Mouse (Mus musculus) embryonic facial prominence, embryonic 15.5 days (tissue): ENCODE results near the gene Mtcl1. TPM values are rescaled to one million over a fixed set of nuclear protein-coding genes. Genes with fewer than 3 reads are reported as not detected.

Experiments
- ATAC-seq: fragments of 200-750 bp; cut with Nextera tagmentation; 2 replicates; pipeline ENCODE4 v1.8.0; 2017; ENCODE audit warnings: low read depth, moderate TSS enrichment; ENCODE audit not compliant: insufficient number of reproducible peaks, low FRiP score, low TSS enrichment
- H3K27ac ChIP-seq: fragments of 300-500 bp; sonication (generic); replicated peaks from 2 replicates; pipeline ENCODE4 v1.5.1; 2015; ENCODE audit warnings: mild to moderate bottlenecking, inconsistent platforms
- H3K27me3 ChIP-seq: fragments of 300-500 bp; sonication (generic); 2 replicates; pipeline ENCODE4 v1.6.1; 2015; ENCODE audit warnings: inconsistent platforms
- H3K36me3 ChIP-seq: fragments of 300-500 bp; sonication (generic); 2 replicates; pipeline ENCODE4 v1.6.1; 2015; ENCODE audit warnings: mild to moderate bottlenecking, inconsistent platforms
- H3K4me1 ChIP-seq: fragments of 300-500 bp; sonication (generic); 2 replicates; pipeline ENCODE4 v1.6.1; 2015; ENCODE audit warnings: inconsistent platforms
- H3K4me2 ChIP-seq: fragments of 300-500 bp; sonication (generic); replicated peaks from 2 replicates; pipeline ENCODE4 v1.6.1; 2015; ENCODE audit warnings: mild to moderate bottlenecking, inconsistent platforms
- H3K4me3 ChIP-seq: fragments of 300-500 bp; sonication (generic); replicated peaks from 2 replicates; pipeline ENCODE4 v1.5.1; 2015; ENCODE audit warnings: mild to moderate bottlenecking, inconsistent platforms
- H3K9ac ChIP-seq: fragments of 300-500 bp; sonication (generic); 2 replicates; pipeline ENCODE4 v1.6.1; 2015; ENCODE audit warnings: inconsistent platforms
- H3K9me3 ChIP-seq: fragments of 300-500 bp; sonication (generic); replicated peaks from 2 replicates; pipeline ENCODE4 v1.6.1; 2016; ENCODE audit warnings: inconsistent platforms
- WGBS: fragments of 180-500 bp; shearing (Covaris S2); methylation state at CpG from one replicate; pipeline ENCODE4 v1.1.7; 2015; 5-methylcytosine and 5-hydroxymethylcytosine counted together
- polyA plus RNA-seq: library from polyadenylated mRNA; unstranded; fragments of >200 nt; fragmentation: Nextera tagmentation; extraction: Ambion mirVana; gene quantifications from 2 replicates; pipeline ENCODE4 v1.2.1, GENCODE M21; 2015

Gene Mtcl1
- polyA plus RNA-seq, 1 experiment from 2014 or later = 5.8 TPM

GRCm38 (mm10) chr17:66341670-66342069 is 107.9 kb downstream of the Mtcl1 start:
- H3K9me3 ChIP-seq = no peaks in the 10 kb centered on the region
- H3K9ac ChIP-seq = no peak overlapping the region
- H3K4me1 ChIP-seq = no peaks in the 10 kb centered on the region
- no peak overlapping the region for H3K27ac ChIP-seq
- 79% methylated on average over 6 of the region's 6 CpGs for WGBS
- no peak overlapping the region for H3K4me2 ChIP-seq
- H3K36me3 ChIP-seq = no peaks in the 10 kb centered on the region; the same call in 1 of the 2 replicates
- H3K27me3 ChIP-seq = no peaks in the 10 kb centered on the region
- no peak overlapping the region for H3K4me3 ChIP-seq
- ATAC-seq = no peak

GRCm38 (mm10) chr17:66340798-66341197 is 108.8 kb downstream of the Mtcl1 start:
- no peak overlapping the region for H3K4me2 ChIP-seq
- no peak overlapping the region for H3K27ac ChIP-seq
- H3K4me3 ChIP-seq = no peak overlapping the region
- H3K9ac ChIP-seq = no peak overlapping the region
- no peaks in the 10 kb centered on the region for H3K4me1 ChIP-seq
- H3K36me3 ChIP-seq = no peaks in the 10 kb centered on the region; the same call in 1 of the 2 replicates
- H3K9me3 ChIP-seq = no peaks in the 10 kb centered on the region
- H3K27me3 ChIP-seq = no peaks in the 10 kb centered on the region
- ATAC-seq = no peak
- WGBS = 84% methylated on average over 12 of the region's 12 CpGs

GRCm38 (mm10) chr17:66337929-66338328 is 111.6 kb downstream of the Mtcl1 start:
- no peaks in the 10 kb centered on the region for H3K9me3 ChIP-seq
- H3K9ac ChIP-seq = no peak overlapping the region
- no peaks in the 10 kb centered on the region for H3K27me3 ChIP-seq
- H3K4me2 ChIP-seq = no peak overlapping the region
- H3K27ac ChIP-seq = no peak overlapping the region
- H3K4me1 ChIP-seq = no peaks in the 10 kb centered on the region
- no peaks in the 10 kb centered on the region for H3K36me3 ChIP-seq
- no peak overlapping the region for H3K4me3 ChIP-seq
- ATAC-seq = no peak
- WGBS = 96% methylated on average over 13 of the region's 13 CpGs

- Histone ChIP-seq H3K4me2 (no peak overlapping the region), H3K36me3 (no peaks in the 10 kb centered on the region), H3K9ac (no peak overlapping the region), H3K27me3 (no peaks in the 10 kb centered on the region), H3K4me1 (no peaks in the 10 kb centered on the region), H3K9me3 (no peaks in the 10 kb centered on the region), H3K27ac (no peak overlapping the region), H3K4me3 (no peak overlapping the region)
- 91% methylated on average over 10 of the region's 10 CpGs for WGBS
- ATAC-seq = no peak
These were observed 114.0 kb downstream of the Mtcl1 start for GRCm38 (mm10) chr17:66335568-66335967.

GRCm38 (mm10) chr17:66334894-66335293 is 114.7 kb downstream of the Mtcl1 start:
- Histone ChIP-seq H3K4me3 (no peak overlapping the region), H3K27me3 (no peaks in the 10 kb centered on the region), H3K4me2 (no peak overlapping the region), H3K9ac (no peak overlapping the region), H3K36me3 (no peaks in the 10 kb centered on the region), H3K27ac (no peak overlapping the region), H3K4me1 (no peaks in the 10 kb centered on the region), H3K9me3 (no peaks in the 10 kb centered on the region)
- WGBS = 63% methylated on average over 4 of the region's 4 CpGs
- ATAC-seq = no peak

- Histone ChIP-seq H3K4me2 (no peak overlapping the region), H3K4me3 (no peak overlapping the region), H3K9me3 (no peaks in the 10 kb centered on the region), H3K9ac (no peak overlapping the region), H3K36me3 (no peaks in the 10 kb centered on the region), H3K4me1 (no peaks in the 10 kb centered on the region), H3K27ac (no peak overlapping the region), H3K27me3 (no peaks in the 10 kb centered on the region)
- no peak for ATAC-seq
- 66% methylated on average over 6 of the region's 6 CpGs for WGBS
These were observed 118.3 kb downstream of the Mtcl1 start for GRCm38 (mm10) chr17:66331207-66331606.

GRCm38 (mm10) chr17:66326552-66327045 is 123.0 kb downstream of the Mtcl1 start:
- 85% methylated on average over 5 of the region's 5 CpGs for WGBS
- Histone ChIP-seq H3K4me3 (no peak overlapping the region), H3K4me2 (no peak overlapping the region), H3K27me3 (no peaks in the 10 kb centered on the region), H3K27ac (no peak overlapping the region), H3K4me1 (no peaks in the 10 kb centered on the region), H3K9me3 (no peaks in the 10 kb centered on the region), H3K36me3 (no peaks in the 10 kb centered on the region), H3K9ac (no peak overlapping the region)
- ATAC-seq = no peak

GRCm38 (mm10) chr17:66326204-66326545 is 123.4 kb downstream of the Mtcl1 start:
- Histone ChIP-seq H3K4me1 (no peaks in the 10 kb centered on the region), H3K27ac (no peak overlapping the region), H3K4me2 (no peak overlapping the region), H3K36me3 (no peaks in the 10 kb centered on the region), H3K4me3 (no peak overlapping the region), H3K27me3 (no peaks in the 10 kb centered on the region), H3K9me3 (no peaks in the 10 kb centered on the region), H3K9ac (no peak overlapping the region)
- 71% methylated on average over 4 of the region's 4 CpGs for WGBS
- no peak for ATAC-seq

GRCm38 (mm10) chr17:66325440-66326203 is 123.9 kb downstream of the Mtcl1 start:
- no peaks in the 10 kb centered on the region for H3K27me3 ChIP-seq
- no peak for ATAC-seq
- H3K4me1 ChIP-seq = no peaks in the 10 kb centered on the region
- H3K27ac ChIP-seq = no peak overlapping the region
- no peak overlapping the region for H3K9ac ChIP-seq
- H3K4me2 ChIP-seq = no peak overlapping the region
- H3K4me3 ChIP-seq = no peak overlapping the region
- H3K36me3 ChIP-seq = no peaks in the 10 kb centered on the region
- 40% methylated on average over 14 of the region's 14 CpGs for WGBS
- no peaks in the 10 kb centered on the region for H3K9me3 ChIP-seq

GRCm38 (mm10) chr17:66324836-66325235 is 124.7 kb downstream of the Mtcl1 start:
- H3K27ac ChIP-seq = no peak overlapping the region
- no peak overlapping the region for H3K4me2 ChIP-seq
- no peaks in the 10 kb centered on the region for H3K27me3 ChIP-seq
- H3K4me3 ChIP-seq = no peak overlapping the region
- no peak for ATAC-seq
- H3K4me1 ChIP-seq = no peaks in the 10 kb centered on the region
- H3K36me3 ChIP-seq = no peaks in the 10 kb centered on the region
- no peaks in the 10 kb centered on the region for H3K9me3 ChIP-seq
- no peak overlapping the region for H3K9ac ChIP-seq
- WGBS = 77% methylated on average over 3 of the region's 3 CpGs

GRCm38 (mm10) chr17:66322646-66323255 is 126.8 kb downstream of the Mtcl1 start:
- H3K9ac ChIP-seq = no peak overlapping the region
- no peak overlapping the region for H3K27ac ChIP-seq
- no peak for ATAC-seq
- no peaks in the 10 kb centered on the region for H3K9me3 ChIP-seq
- no peak overlapping the region for H3K4me2 ChIP-seq
- no peaks in the 10 kb centered on the region for H3K36me3 ChIP-seq
- no peaks in the 10 kb centered on the region for H3K27me3 ChIP-seq
- H3K4me3 ChIP-seq = no peak overlapping the region
- H3K4me1 ChIP-seq = no peaks in the 10 kb centered on the region
- WGBS = 77% methylated on average over 15 of the region's 15 CpGs

GRCm38 (mm10) chr17:66321933-66322332 is 127.6 kb downstream of the Mtcl1 start:
- no peak for ATAC-seq
- H3K9me3 ChIP-seq = no peaks in the 10 kb centered on the region
- 83% methylated on average over 14 of the region's 14 CpGs for WGBS

More at GRCm38 (mm10) chr17:66321933-66322332, 127.6 kb downstream of the Mtcl1 start:
- no peaks in the 10 kb centered on the region for H3K4me1 ChIP-seq
- no peaks in the 10 kb centered on the region for H3K27me3 ChIP-seq
- no peaks in the 10 kb centered on the region for H3K36me3 ChIP-seq
- no peak overlapping the region for H3K4me2 ChIP-seq
- H3K4me3 ChIP-seq = no peak overlapping the region
- H3K9ac ChIP-seq = no peak overlapping the region
- no peak overlapping the region for H3K27ac ChIP-seq
